Mouse (Mus musculus) c-Kit-positive CD71-negative TER-119-negative erythroid progenitor cells, embryonic 14.5 days (primary cell): ENCODE results near the gene Sirpb1c.
"Not testable (repeated sequence)": the region's sequence is repeated elsewhere in the genome, so short reads cannot be mapped to it uniquely, and the experiment has no call there.

Experiments used
- DNase-seq: peaks from one replicate; pipeline ENCODE4 v3.0.0-alpha.2; 2013; ENCODE audit warnings: low read depth

The Sirpb1c gene

DNA sequence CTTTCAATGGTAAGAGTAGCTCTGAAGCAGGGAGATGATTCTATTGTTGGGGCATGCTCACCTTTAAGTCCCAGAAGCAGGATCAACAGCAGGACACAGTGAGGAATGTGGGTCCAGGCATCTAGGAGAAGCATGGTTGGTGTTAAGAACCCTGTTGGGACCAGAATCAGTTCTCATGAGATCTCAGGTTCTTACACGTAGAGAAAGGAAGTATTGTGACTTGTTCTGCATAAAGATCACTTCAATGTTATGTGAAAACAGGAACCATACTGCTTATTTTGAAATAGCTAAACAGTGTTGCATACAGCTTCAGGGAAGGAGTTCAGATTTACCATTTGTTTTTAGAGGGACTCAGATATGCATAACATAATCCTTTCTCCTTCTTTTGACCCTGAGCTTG is at the start of gene Sirpb1c:
Sirpb1c (minus strand) TSS at position 249 of the 400 bp plus-strand sequence.
- not testable (repeated sequence) for DNase-seq

DNA sequence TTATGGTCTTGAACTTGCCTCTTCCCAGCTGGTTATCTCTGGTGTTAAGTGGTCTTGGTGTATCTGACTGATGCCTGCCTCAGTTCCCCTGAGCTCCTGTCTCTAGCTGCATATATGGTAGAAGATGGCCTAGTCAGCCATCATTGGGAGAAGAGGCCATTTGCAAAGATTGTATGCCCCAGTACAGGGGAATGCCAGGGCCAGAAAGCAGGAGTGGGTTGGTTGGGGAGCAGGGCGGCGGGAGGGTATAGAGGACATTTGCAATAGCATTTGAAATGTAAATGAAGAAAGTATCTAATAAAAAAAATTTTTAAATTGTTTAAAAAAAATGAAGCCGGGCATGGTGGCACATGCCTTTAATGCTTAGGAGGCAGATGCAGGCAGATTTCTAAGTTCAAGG is 38.1 kb upstream of the Sirpb1c start:
- no peak for DNase-seq

DNA sequence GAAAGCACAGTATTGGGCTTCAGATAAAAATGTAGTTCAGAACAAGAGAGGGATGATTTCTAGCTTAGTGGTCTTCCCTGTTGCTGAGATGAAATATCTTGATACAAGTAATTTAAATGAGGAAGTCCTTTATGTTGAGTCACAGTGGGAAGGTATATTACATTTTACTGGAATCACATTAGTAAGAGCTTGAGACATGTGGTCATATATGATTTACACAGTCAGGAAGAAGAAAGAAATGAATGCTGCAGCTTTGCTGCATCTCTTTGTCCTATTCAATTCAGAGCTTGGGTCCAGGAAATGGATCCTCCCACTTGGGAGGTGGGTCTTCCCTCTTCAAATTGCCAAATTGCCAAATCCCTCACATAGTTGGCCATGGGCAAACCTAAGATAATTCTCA is 7.4 kb upstream of the Sirpb1c start:
- DNase-seq = not testable (repeated sequence)

DNA sequence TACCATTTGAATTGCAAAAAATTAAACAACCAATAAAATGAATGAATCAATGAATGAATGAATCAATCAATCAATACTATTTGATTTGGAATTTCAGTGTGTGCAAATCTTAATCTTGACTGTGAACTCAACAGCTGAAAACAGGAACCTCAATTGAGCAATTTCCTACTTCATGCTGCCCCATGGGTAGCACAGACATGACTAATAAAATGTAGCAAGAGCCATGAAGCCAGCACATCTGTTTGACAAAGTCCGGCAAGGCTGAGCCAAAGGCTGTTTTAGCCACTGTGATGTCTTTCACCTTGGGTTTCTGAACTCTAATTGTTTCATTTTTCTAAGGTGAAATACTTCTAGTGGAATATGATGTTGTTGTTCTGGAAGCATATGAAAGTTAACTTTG is 1.6 kb upstream of the Sirpb1c start:
- no peak for DNase-seq

DNA sequence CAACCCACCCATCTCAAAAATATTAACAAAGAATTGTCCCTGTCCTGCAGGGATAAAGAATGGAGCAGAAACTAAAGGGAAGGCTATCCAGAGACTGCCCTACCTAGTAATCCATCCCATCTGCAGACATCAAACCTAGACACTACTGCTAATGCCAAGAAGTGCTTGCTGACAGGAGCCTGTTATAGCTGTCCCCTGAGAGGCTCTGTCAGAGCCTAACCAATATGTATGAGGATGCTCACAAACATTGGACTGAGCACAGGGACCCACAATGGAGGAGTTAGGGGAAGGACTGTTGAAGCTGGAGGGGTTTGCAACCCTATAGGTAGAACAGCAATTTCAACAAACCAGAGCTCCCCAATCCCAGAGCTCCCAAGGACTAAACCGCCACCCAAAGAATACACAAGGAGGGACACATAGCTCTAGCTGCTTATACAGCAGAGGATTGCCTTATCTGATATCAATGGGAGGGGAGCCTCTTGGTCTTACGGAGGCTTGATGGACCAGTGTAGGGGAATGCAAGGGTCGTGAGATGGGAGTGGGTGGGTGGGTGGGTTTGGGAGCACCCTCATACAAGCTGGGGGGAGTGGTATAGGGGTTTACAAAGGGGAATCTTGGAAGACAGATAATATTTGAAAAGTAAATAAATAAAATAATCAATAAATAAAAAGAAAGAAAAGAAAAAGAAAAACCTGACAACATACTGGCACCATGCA is 838 bp downstream of the Sirpb1c start:
- no peak for DNase-seq

DNA sequence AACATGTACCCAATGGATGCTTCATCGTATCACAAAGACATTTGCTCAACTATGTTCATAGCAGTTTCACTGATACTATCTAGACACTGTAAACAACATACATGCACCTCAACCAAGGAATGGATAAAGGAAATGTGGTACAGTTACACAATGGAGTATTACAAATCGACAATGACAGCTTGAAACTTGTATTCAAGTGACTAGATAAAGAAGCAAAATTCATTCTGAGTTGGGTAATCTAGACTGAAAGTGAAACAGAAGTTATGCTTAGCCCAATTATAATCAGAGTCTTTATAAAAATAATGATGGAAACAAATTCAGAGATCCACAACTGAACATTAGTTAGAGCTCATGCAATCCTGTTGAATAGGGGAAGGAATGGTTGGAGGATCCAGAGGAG is 74.7 kb downstream of the Sirpb1c start:
- not testable (repeated sequence) for DNase-seq
